30 mouse cellular contexts compared by ENCODE assay signal in genomic region chr13:103344006-103344720, GRCm38 (mm10). TPM values are rescaled to one million over a fixed set of nuclear protein-coding genes. Genes with fewer than 3 reads are reported as not detected.
DNase-seq lines count a peak whose midpoint lies in the region; ATAC-seq lines count a peak whose summit lies in the region.
"Had no signal": no experiment of that assay in that cellular context is flagged by ENCODE, and none has a peak within 500 bp of the region (broad histone marks: within the 10 kb centered on the region; RNA-seq: fewer than 3 reads in every experiment).

No protein-coding gene starts in this region.

- H3K4me2 ChIP-seq in stomach, embryonic 16.5 days (ENCODE audit: low read depth, low read length): no peak overlapping the region
- H3K4me2 ChIP-seq: embryonic facial prominence, embryonic 13.5 days; forebrain, embryonic 12.5 days; forebrain, embryonic 15.5 days; heart, embryonic 12.5 days; heart, embryonic 15.5 days; hindbrain, embryonic 14.5 days had no signal

- H3K4me1 ChIP-seq in stomach, embryonic 16.5 days (ENCODE audit: control insufficient read depth, insufficient read depth, low read length): no peaks in the 10 kb centered on the region
- H3K4me1 ChIP-seq: embryonic facial prominence, embryonic 10.5 days; embryonic facial prominence, embryonic 13.5 days; forebrain, embryonic 12.5 days; forebrain, embryonic 15.5 days; heart, embryonic 12.5 days; heart, embryonic 15.5 days had no signal

- no peaks in the 10 kb centered on the region for H3K36me3 ChIP-seq in stomach, embryonic 16.5 days (ENCODE audit: control insufficient read depth, insufficient read depth, low read length)
- H3K36me3 ChIP-seq: embryonic facial prominence, embryonic 10.5 days; embryonic facial prominence, embryonic 13.5 days; forebrain, embryonic 12.5 days; forebrain, embryonic 15.5 days; G1E; heart, embryonic 12.5 days; heart, embryonic 15.5 days had no signal

- H3K9ac ChIP-seq in stomach, embryonic 16.5 days (ENCODE audit: low read length): no peak overlapping the region
- H3K9ac ChIP-seq: embryonic facial prominence, embryonic 13.5 days; forebrain, embryonic 12.5 days; forebrain, embryonic 15.5 days; heart, embryonic 12.5 days; heart, embryonic 15.5 days; hindbrain, embryonic 14.5 days had no signal

- 51% methylated on average over 8 of the region's 8 CpGs for WGBS in stomach, embryonic 16.5 days

- intact Hi-C loops in left cerebral cortex, postnatal 25 days (cut with DNase I): no loop called here

- H3K4me3 ChIP-seq in stomach, embryonic 16.5 days (replicated peaks; ENCODE audit: low read length): no peak overlapping the region
- H3K4me3 ChIP-seq: embryonic facial prominence, embryonic 10.5 days; embryonic facial prominence, embryonic 13.5 days; erythroblast, embryonic 14.5 days; forebrain, embryonic 12.5 days; forebrain, embryonic 15.5 days; gastrocnemius, adult 2 months; heart, embryonic 12.5 days; heart, embryonic 15.5 days had no signal

- no peaks in the 10 kb centered on the region for H3K9me3 ChIP-seq in stomach, embryonic 16.5 days (replicated peaks; ENCODE audit: control insufficient read depth, low read length)
- H3K9me3 ChIP-seq: embryonic facial prominence, embryonic 13.5 days; forebrain, embryonic 12.5 days; forebrain, embryonic 15.5 days; G1E; heart, embryonic 15.5 days had no signal

- DNase-seq in frontal cortex, adult 2 months (ENCODE audit: extremely low spot score in 1 of 2, low spot score in 1 of 2): no peak
- peak; percentile 12 to 64 for DNase-seq in left cerebral cortex, postnatal 25 days (ENCODE audit: low spot score in 2 of 2)
- DNase-seq in left cerebral cortex, adult 8-10 months (ENCODE audit: low spot score in 2 of 2): no peak
- peak; percentile 52 for DNase-seq in 3T3-L1 (ENCODE audit: low read depth, low spot score)
- no peak for DNase-seq in kidney, postnatal 10 days
- DNase-seq: adrenal gland, adult 2 months; adrenal gland, postnatal 14 days; B cell, adult 2 months; cerebellum, adult 11-12 months; cerebellum, adult 8-10 months; cerebellum, postnatal 36 days; embryo, embryonic 11 days; gastrocnemius, adult 2 months; gastrocnemius, postnatal 14 days; heart, adult 18-20 months; heart, postnatal 10 days; heart, postnatal 4 days had no signal

- no peaks in the 10 kb centered on the region for H3K27me3 ChIP-seq in stomach, embryonic 16.5 days (ENCODE audit: control insufficient read depth, insufficient read depth, low read length)
- H3K27me3 ChIP-seq: CH12.LX; embryonic facial prominence, embryonic 13.5 days; forebrain, embryonic 12.5 days; forebrain, embryonic 15.5 days; heart, embryonic 12.5 days; heart, embryonic 15.5 days had no signal

- H3K27ac ChIP-seq in stomach, embryonic 16.5 days (ENCODE audit: low read length): peak overlapping the region; percentile 51
- H3K27ac ChIP-seq: embryonic facial prominence, embryonic 10.5 days; embryonic facial prominence, embryonic 13.5 days; forebrain, embryonic 12.5 days; forebrain, embryonic 15.5 days; gastrocnemius, adult 2 months; heart, embryonic 15.5 days; hindbrain, embryonic 14.5 days; hindbrain, postnatal 0 days had no signal

- peak; percentile 62 for ATAC-seq in frontal cortex, adult (ENCODE audit: low TSS enrichment)
- peak; percentile 37; the same call in 1 of the 2 replicates for ATAC-seq in stomach, embryonic 16.5 days (ENCODE audit: insufficient read depth, low FRiP score)
- ATAC-seq: forebrain, embryonic 15.5 days; hindbrain, postnatal 0 days had no signal

RNA-seq across cellular contexts. Expression of gene Mast4, which starts 9.9 kb away (rescaled TPM):
- 18.2 and 19.1 TPM in 2 replicates for polyA plus RNA-seq in frontal cortex, adult 2 months (2012; rRNA removed)
- total RNA-seq in left cerebral cortex, postnatal 25 days (2021): 10 to 100 TPM; 41.2 to 46.7 TPM
- total RNA-seq in left cerebral cortex, adult 8-10 months (2022): 10 to 100 TPM; 50.1 to 60.0 (median 54.7) TPM
- polyA plus RNA-seq in stomach, embryonic 16.5 days (2015; fragmentation: Nextera tagmentation; extraction: Ambion mirVana): 27.3 and 31.0 TPM in 2 replicates

Comparison
In these comparisons a context has a peak if more than half of its experiments do, and no peak if none do; other contexts are left out.
1. DNase-seq: peak in left cerebral cortex, postnatal 25 days (2 of 2) and 3T3-L1 (single experiment); none in frontal cortex, adult 2 months (0 of 2), left cerebral cortex, adult 8-10 months (0 of 2) and kidney, postnatal 10 days (single experiment).